Mouse (Mus musculus) heart, postnatal 0 days (tissue): ENCODE measurements around the gene 9130213A22Rik.

Source experiments
- CTCF ChIP-seq: IDR thresholded peaks from 2 replicates; pipeline ENCODE4 v1.5.1; 2016; ENCODE audit warnings: antibody characterized with exemption, control low read depth, low read depth
- EP300 ChIP-seq: IDR thresholded peaks from 2 replicates; pipeline ENCODE4 v1.6.1; 2016; ENCODE audit warnings: antibody characterized with exemption, low read depth

GRCm38 (mm10) chr11:69087597-69087996 is 34.8 kb downstream of the 9130213A22Rik start:
- no peak for TF ChIP-seq CTCF
- no peak for TF ChIP-seq EP300
